Mouse (Mus musculus) bone marrow, adult 2 months (tissue): ENCODE data around the gene Abtb1.

Source experiments
- CTCF ChIP-seq: fragments of 200-500 bp; IDR thresholded peaks from 2 replicates; pipeline ENCODE4 v1.5.1; 2011; ENCODE audit warnings: low read length, control low read depth; ENCODE audit not compliant: control insufficient read depth, insufficient read depth
- POLR2A ChIP-seq: fragments of 200-500 bp; IDR thresholded peaks from 2 replicates; pipeline ENCODE4 v1.6.1; 2011; ENCODE audit warnings: low read depth, mild to moderate bottlenecking, control low read depth, low read length, borderline replicate concordance; ENCODE audit not compliant: control insufficient read depth

DNA sequence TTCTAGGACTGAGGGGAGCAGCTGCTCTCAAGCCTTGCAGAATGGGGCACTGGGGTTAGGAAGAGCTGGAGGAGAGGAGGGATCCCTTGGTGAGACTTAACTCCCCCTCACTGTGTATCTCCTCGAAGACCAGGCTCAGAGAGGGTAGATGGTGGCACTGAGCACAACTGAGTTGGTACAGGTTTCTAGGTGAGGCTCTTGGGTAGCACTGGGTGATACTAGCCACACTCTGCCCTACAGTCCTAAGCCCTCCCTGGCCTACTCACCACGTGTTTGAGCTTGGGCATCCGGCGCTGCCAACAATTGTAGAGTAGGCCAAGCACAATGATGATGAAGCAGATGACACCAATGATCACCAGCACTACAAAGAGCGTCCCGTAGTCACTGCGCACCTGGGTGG lies 1.5 kb upstream of the Abtb1 start:
- TF ChIP-seq CTCF (no peak), POLR2A (no peak)
